Mouse (Mus musculus): ENCODE data around the gene Kcnab3.
"Not testable (repeated sequence)": the region's sequence is repeated elsewhere in the genome, so short reads cannot be mapped to it uniquely, and the experiment has no call there.

Kcnab3 gene

GRCm38 (mm10) chr11:69325628-69326407, at the start of gene Kcnab3:
TSS of gene Kcnab3 (plus strand) at chr11:69326258.
- peak; percentile 76 to 81 for DNase-seq

- DNase-seq, result no peak
These were observed 48.8 kb upstream of the Kcnab3 start for GRCm38 (mm10) chr11:69277267-69277666.

GRCm38 (mm10) chr11:69291111-69291510, 34.9 kb upstream of the Kcnab3 start:
- no peak for DNase-seq

GRCm38 (mm10) chr11:69295286-69295685, 30.8 kb upstream of the Kcnab3 start:
- DNase-seq, result no peak

- no peak for DNase-seq
These were observed 28.3 kb upstream of the Kcnab3 start for GRCm38 (mm10) chr11:69297799-69298198.

- DNase-seq, result no peak
These were observed 27.8 kb upstream of the Kcnab3 start for GRCm38 (mm10) chr11:69298231-69298630.

GRCm38 (mm10) chr11:69302817-69303216, 23.2 kb upstream of the Kcnab3 start:
- no peak for DNase-seq

GRCm38 (mm10) chr11:69305291-69305690, 20.8 kb upstream of the Kcnab3 start:
- peak; percentile 47 to 59 for DNase-seq

- no peak for DNase-seq
These were observed 20.0 kb upstream of the Kcnab3 start for GRCm38 (mm10) chr11:69306039-69306438.

GRCm38 (mm10) chr11:69311266-69311665, 14.8 kb upstream of the Kcnab3 start:
- no peak for DNase-seq

GRCm38 (mm10) chr11:69316361-69316760, 9.7 kb upstream of the Kcnab3 start:
- DNase-seq, result no peak

- not testable (repeated sequence) for DNase-seq
These were observed 8.1 kb upstream of the Kcnab3 start for GRCm38 (mm10) chr11:69318000-69318399.

- no peak for DNase-seq
These were observed 4.5 kb upstream of the Kcnab3 start for GRCm38 (mm10) chr11:69321580-69321979.

- DNase-seq, result no peak
These were observed 4.0 kb upstream of the Kcnab3 start for GRCm38 (mm10) chr11:69322010-69322409.

- DNase-seq, result no peak
These were observed 3.2 kb upstream of the Kcnab3 start for GRCm38 (mm10) chr11:69322693-69323471.

GRCm38 (mm10) chr11:69323667-69324111, 2.4 kb upstream of the Kcnab3 start, which contains the start of the genes Cntrob and Trappc1:
TSS of gene Cntrob (minus strand) at chr11:69323775.
TSS of gene Trappc1 (plus strand) at chr11:69323980.
- DNase-seq, result peak; percentile 96 to 99

- no peak for DNase-seq
These were observed 1.3 kb upstream of the Kcnab3 start for GRCm38 (mm10) chr11:69324749-69325148.

- no peak for DNase-seq
These were observed 524 bp downstream of the Kcnab3 start for GRCm38 (mm10) chr11:69326408-69327156.

- no peak for DNase-seq
These were observed 1.0 kb downstream of the Kcnab3 start for GRCm38 (mm10) chr11:69327157-69327442.

- no peak for DNase-seq
These were observed 1.6 kb downstream of the Kcnab3 start for GRCm38 (mm10) chr11:69327648-69328047.

GRCm38 (mm10) chr11:69328517-69328916, 2.5 kb downstream of the Kcnab3 start:
- DNase-seq, result no peak

GRCm38 (mm10) chr11:69331152-69331551, 5.1 kb downstream of the Kcnab3 start:
- DNase-seq, result no peak

- peak; percentile 44 to 65 for DNase-seq
These were observed 5.9 kb downstream of the Kcnab3 start for GRCm38 (mm10) chr11:69331929-69332405.
